Mouse (Mus musculus) ES-Bruce4 (cell line): ENCODE measurements at regions not wholly inside any gene's neighbourhood (a gene's known extent, or its start where the extent isn't known, plus 50 kb on each side); places are given as distances from the start of the nearest gene placed in this dataset.

Experiments used
- CTCF ChIP-seq: IDR thresholded peaks from one replicate; pipeline ENCODE4 v1.8.1; 2011; ENCODE audit warnings: low read depth, low read length
- EP300 ChIP-seq: IDR thresholded peaks from 2 replicates; pipeline ENCODE4 v1.6.1; 2011; ENCODE audit warnings: low read depth, low read length; ENCODE audit not compliant: insufficient read depth
- POLR2A ChIP-seq: IDR thresholded peaks from one replicate; pipeline ENCODE4 v1.8.1; 2011; ENCODE audit warnings: low read length; ENCODE audit not compliant: insufficient read depth

DNA sequence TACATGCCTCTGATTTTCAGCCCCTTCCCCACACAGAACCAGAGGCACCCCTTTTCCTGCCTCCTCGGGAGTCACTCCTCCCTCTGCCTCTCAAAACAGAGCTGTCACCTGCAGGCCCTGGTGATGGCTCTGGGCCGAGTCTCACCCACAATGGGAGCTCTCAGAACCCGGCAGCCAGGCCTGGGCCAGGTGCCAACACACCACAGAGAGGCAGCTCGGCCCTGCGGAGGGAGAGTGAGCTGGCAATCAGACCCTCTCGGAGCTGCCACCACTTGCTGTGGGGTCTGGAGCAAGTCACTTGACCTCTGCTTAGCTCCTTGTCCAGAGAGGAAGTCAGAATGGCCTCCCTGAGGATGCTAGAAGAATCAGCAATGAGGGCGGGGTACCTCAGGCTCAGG is 63.2 kb upstream of the Pax1 start:
- TF ChIP-seq POLR2A (no peak), CTCF (no peak), EP300 (no peak)
